Mouse (Mus musculus): Measurements from ENCODE around the gene Btc.

The Btc gene

GRCm38 (mm10) chr5:91313971-91314370 is 88.8 kb downstream of the Btc start:
- no peak for DNase-seq

- no peak for DNase-seq
Observed at GRCm38 (mm10) chr5:91311767-91312166, 91.0 kb downstream of the Btc start.

- DNase-seq, result no peak
Observed at GRCm38 (mm10) chr5:91308576-91308975, 94.2 kb downstream of the Btc start.

- peak; percentile 62 for DNase-seq
Observed at GRCm38 (mm10) chr5:91307907-91308306, 94.9 kb downstream of the Btc start.
